Mouse (Mus musculus): ENCODE data around the gene Gramd1b. TPM values are rescaled to one million over a fixed set of nuclear protein-coding genes. Genes with fewer than 3 reads are reported as not detected.

The Gramd1b gene
- total RNA-seq, 2 experiments from 2014 or later = 6.6 to 8.8 TPM

DNA sequence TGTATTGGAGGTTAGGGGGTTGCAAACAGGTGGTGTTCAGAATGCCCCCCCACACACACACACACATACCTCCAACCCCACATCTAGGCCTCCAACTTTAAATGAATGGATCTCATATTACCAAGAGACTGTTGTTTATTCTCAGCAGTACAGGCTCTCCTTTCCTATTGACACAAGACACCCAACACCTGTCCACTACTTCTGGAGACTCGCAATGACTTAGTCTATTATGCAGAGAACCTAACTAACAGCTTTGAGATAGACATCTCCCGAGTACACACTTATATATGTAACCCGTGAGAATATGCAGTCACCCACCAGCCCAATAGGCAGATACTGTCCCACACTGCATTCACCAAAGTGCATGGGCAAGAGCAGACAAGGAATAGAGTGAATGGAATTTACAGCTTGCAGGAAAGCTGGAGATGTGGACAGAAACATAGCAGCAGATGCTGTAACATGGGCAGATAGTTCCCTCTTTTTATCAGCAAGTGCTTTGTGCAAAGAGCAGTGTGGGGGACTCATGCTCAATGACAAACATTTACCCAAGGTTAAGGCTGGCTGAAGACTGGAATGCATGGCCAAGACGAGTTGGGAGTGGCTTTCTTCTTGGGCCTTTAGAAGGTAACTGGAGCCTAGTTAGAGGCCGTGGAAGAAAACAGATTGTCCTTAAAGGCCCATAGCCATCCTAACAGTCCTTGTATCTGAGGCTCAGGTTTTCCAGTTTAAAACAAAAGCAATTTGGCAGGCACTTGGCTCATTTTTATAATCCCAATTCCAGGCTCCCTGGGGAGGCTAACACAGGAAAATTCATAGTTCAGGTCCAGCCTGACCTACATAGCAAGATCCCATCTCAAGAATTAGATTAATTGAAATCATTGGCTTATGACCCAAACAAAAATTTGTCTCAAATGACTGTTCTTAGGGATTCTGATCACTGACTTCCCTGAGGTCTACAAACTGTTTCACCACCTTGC lies 71.6 kb downstream of the Gramd1b start:
- intact Hi-C loops (cut with DNase I) = no loop called here
- DNase-seq = no peak

- intact Hi-C loops (cut with DNase I) = no loop called here
- DNase-seq = no peak
Observed at GRCm38 (mm10) chr9:40458559-40459303, 72.5 kb downstream of the Gramd1b start.

DNA sequence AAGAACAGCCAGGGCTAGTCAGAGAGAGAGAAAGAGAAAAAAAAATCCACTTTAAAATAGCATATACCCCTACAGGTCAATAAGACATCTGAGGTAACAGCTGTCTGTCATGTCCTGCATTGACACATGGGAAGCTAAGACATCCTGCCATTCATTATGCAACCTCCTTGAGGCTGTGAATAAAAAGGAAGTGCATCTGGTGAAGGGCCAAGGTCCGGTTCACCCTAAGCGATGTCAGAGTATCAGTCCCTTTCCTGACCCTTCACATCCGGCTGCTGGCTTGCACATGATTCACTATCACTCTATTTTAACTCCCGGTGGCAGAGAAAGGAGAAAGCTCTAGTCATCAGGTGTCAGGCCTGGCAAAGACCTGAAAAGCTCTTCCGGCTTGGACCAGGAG lies 73.7 kb downstream of the Gramd1b start:
- DNase-seq = no peak
- intact Hi-C loops (cut with DNase I) = no loop called here

- no peak for DNase-seq
- intact Hi-C loops (cut with DNase I) = no loop called here
Observed at GRCm38 (mm10) chr9:40456191-40456590, 75.0 kb downstream of the Gramd1b start.

DNA sequence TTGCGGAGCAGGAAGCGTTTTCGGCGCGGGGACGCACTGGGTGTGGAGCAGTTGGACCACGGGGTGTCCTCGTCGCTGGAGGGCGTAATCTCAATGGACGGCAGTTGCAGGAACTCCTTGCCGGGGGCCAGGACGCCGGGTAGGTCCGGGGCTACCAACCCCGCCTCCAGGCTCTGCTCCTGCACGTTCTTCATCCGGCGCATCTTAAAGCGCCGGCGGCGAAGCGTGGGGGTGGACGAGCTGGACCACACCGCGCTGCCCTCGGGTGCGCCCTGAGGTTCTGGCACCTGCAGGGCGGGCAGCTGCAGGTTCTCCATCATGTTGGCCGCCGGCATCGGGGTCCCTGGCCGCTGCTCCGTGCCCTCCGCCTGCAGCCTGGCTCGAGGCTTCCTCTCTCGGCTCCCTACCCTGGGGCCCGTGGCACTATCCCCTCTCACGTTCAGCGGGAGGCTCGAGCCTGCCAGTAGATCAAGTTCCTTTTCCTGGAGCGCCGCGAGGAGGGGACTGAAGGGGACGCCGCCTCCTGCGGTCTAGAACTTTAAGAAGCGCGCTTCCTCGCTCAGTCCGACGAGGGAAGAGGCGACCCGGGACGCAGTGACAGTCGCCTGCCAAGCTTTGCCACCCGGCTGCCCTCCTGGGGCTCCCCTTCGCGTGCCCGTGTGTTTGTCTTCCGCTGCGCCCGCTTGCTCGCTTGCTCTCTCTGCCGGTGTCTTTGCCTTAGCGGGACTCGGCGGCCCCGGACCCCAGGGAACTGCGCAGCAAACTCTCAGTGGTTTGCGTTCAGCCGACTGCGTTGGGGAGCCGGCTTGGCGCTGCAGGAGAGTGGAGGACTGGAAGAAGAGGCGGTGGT lies 75.6 kb downstream of the Gramd1b start:
- intact Hi-C loops (cut with DNase I) = no loop called here
- DNase-seq = peak; percentile 27 to 38

DNA sequence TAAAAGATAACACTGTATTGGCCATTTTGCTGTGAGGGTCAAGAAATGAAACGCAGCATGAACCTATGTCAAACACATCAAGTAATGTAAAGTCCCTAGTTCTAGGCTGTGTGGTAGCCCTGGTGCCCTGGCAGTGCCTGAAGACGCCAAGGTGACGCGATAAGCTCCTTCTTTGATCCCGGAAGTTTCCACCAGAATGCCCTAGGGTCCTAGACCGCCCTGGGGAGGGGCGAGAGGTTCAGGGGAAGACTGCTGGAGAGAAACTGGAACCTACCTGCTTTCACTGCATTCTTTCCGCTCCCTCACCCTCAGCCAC lies 76.2 kb downstream of the Gramd1b start:
- intact Hi-C loops (cut with DNase I) = no loop called here
- DNase-seq = no peak

DNA sequence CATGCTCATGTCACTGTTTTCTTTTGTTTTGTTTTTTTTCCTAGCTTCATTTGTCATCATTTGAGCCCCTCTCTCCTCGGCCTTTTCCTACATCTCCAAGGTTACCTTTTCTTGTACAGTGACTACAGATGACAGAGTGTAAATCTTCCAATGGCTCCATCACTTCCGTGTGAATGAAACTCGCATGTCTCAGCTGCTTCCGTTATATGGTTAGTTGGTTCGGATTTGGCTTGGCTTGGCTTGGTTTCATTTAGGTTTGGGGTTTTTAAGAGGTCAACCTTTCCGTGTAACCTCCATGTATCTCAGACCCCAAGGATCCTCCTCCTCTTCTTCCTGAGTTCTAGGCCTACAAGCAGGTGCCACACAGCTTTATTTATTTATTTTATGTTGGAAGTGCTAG lies 77.3 kb downstream of the Gramd1b start:
- DNase-seq = no peak
- intact Hi-C loops (cut with DNase I) = no loop called here

DNA sequence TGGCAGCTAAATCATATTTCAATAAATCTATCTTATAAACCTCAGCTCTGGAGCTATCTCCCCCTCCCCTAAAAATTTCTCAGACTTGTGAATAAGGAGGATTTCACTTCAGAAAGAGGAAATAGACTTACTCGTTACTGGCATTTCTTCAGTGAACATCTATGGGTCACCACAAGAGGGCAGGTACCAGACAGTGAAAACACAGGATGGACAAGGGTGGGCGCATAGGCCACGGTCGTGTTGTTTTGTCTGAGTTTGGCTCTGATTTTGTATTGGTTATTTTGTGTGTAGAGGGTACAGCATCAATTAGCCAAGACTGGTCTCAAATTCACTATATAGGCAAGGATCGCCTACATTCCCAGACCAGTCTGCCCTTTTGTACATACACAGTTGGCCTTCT lies 79.0 kb downstream of the Gramd1b start:
- intact Hi-C loops (cut with DNase I) = no loop called here
- DNase-seq = no peak

DNA sequence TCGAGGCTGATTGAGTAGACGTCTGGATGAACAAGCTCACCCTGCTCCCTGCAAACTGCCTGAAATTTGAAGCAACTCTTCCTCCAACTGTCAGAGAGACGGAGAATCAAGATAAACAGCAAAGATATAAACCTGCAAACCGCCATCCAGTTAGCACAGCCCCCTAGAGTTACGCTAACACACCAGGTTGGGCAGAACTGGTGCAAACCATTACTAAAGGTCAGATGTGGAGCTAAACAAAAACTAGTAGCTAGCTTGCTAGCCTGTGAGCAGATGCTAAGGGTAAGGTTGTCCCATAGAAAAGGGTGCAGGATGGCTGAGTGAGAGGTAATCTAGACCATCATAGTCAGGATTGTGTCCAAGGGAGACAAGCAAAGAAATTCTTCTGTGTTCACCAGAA lies 80.4 kb downstream of the Gramd1b start:
- intact Hi-C loops (cut with DNase I) = no loop called here
- no peak for DNase-seq

GRCm38 (mm10) chr9:40450417-40450714 lies 80.8 kb downstream of the Gramd1b start:
- DNase-seq = no peak
- intact Hi-C loops (cut with DNase I) = no loop called here

DNA sequence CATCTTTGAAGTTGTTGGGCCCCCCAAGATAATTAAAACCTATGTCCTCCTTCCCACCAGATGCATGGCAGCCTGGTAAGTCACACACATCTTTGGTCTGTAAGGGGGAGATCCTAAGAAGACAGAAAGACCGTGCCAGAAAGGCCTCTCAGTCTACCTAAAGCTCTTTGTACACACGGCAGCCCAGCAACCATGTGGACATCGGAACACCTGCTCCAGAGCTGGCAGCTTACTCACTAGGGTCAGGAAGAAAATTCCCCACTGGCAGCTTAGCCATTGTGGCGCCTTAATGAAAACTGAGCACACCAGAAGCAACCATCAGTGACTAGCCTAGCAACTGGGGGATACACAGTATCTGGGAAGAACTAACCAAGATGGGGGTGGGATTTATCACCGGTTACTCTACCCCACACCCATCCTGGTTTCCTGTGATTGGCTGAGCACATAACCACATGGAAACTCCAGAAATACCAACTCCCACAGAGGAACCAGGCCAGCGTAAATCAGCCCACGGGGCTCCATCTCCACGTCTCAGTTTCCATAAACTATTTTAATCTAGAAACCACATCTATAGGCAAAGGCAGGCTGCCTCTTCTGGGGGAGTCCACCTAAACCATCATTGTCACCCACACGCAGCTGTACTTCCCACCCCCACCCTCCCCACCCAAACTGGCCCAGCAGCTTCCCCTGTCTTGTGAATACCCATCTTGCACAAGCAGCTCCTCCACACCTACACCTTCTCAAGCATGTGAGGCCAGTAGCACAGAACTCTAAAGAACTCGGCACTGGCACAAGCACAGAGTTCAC lies 81.4 kb downstream of the Gramd1b start:
- no peak for DNase-seq
- intact Hi-C loops (cut with DNase I) = no loop called here

DNA sequence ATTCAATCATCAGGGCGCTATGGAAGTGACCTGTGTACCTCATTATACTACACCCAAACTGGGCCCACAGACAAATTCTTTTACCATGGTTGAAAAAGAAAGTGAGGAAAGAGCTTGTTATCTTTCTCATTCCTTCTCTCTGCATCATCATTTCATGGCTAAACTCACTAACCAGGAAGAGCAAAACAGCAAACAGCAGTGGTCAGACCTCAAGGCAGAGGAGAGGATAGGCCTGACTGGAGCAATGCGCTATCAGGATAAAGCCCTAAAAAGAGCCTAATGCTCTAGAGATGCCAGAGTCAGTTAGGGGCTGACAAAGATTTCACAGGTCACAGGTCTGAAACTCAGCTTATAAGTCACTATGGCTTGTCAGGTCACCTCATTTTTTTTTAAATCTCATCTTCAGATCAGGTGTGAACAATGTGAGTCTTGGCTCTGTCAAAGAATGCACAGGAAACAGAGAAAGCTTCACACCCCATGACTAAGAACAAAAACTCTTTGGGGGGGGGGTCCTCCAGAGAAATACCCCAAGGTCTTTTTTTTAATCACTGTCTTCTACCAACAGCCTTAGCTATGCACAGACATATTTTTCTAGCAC lies 82.4 kb downstream of the Gramd1b start:
- no peak for DNase-seq
- intact Hi-C loops (cut with DNase I) = no loop called here

DNA sequence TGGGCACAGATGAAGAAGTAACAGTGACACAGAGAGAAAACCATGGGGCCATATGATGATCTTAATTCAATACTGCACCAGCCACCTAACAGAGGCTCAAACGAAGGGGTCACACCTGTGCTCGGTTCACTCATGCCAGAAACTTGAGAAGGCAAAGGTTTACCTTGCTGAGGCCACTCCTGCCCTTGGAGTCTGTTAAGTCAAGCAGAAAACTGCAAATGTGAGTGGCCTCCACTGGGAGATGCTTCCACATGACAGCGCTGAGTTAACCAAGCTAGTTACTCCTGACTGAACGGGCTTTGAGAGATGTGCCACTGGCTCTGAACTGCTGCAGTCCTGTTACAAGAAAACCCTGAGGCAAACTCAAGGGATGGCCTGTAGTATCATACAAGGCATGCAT lies 83.9 kb downstream of the Gramd1b start:
- intact Hi-C loops (cut with DNase I) = no loop called here
- no peak for DNase-seq

GRCm38 (mm10) chr9:40444961-40445360 lies 86.2 kb downstream of the Gramd1b start:
- intact Hi-C loops (cut with DNase I) = no loop called here
- DNase-seq = no peak

GRCm38 (mm10) chr9:40442784-40443183 lies 88.4 kb downstream of the Gramd1b start:
- intact Hi-C loops (cut with DNase I) = no loop called here

GRCm38 (mm10) chr9:40439973-40440687 lies 91.1 kb downstream of the Gramd1b start:
- intact Hi-C loops (cut with DNase I) = no loop called here
- no peak for DNase-seq

More at GRCm38 (mm10) chr9:40442784-40443183, 88.4 kb downstream of the Gramd1b start:
- no peak for DNase-seq

- intact Hi-C loops (cut with DNase I) = no loop called here
- no peak for DNase-seq
Observed at GRCm38 (mm10) chr9:40438731-40439526, 92.3 kb downstream of the Gramd1b start.

GRCm38 (mm10) chr9:40437891-40438290 lies 93.3 kb downstream of the Gramd1b start:
- DNase-seq = no peak
- intact Hi-C loops (cut with DNase I) = no loop called here

Data from gastrocnemius, postnatal 36 days (tissue).